Mouse (Mus musculus) left cerebral cortex, postnatal 10 days (tissue): ENCODE measurements around the gene H2-Aa. TPM values are rescaled to one million over a fixed set of nuclear protein-coding genes. Genes with fewer than 3 reads are reported as not detected.
"Not testable (repeated sequence)": the region's sequence is repeated elsewhere in the genome, so short reads cannot be mapped to it uniquely, and the experiment has no call there.

Source experiments
- DNase-seq, 2 experiments: peaks; one replicate each; pipeline ENCODE4 v3.0.0; 2021 to 2022; ENCODE audit warnings: low spot score in 2 of 2, mixed read lengths in 1 of 2; ENCODE audit errors: extremely low spot score in 1 of 2
- intact Hi-C: fragments of 180-260 bp; cut with DNase I; formaldehyde crosslinking; loops from one replicate; pipeline ENCODE4 v1.15.1; 2025
- total RNA-seq, 2 experiments: library from RNA; stranded (reverse); gene quantifications; 2 replicates each; pipeline ENCODE4 v1.2.3; 2021

H2-Aa gene
- under 1 TPM; 0.71 TPM for total RNA-seq

- peak; percentile 62 to 72 for DNase-seq
- intact Hi-C loops = no loop called here
These were observed at the start of gene H2-Aa for GRCm38 (mm10) chr17:34287648-34288047. Gene H2-Aa (minus strand): TSS chr17:34287823.

- no peak for DNase-seq
- intact Hi-C loops = no loop called here
These were observed 43.6 kb upstream of the H2-Aa start for GRCm38 (mm10) chr17:34331200-34331599.

GRCm38 (mm10) chr17:34329807-34330206 lies 42.2 kb upstream of the H2-Aa start:
- intact Hi-C loops = no loop called here
- DNase-seq = no peak

- intact Hi-C loops = no loop called here
These were observed 38.8 kb upstream of the H2-Aa start for GRCm38 (mm10) chr17:34326373-34326772.

GRCm38 (mm10) chr17:34325436-34325835 lies 37.8 kb upstream of the H2-Aa start, which contains the start of gene H2-Eb2:
Gene H2-Eb2 (plus strand): TSS chr17:34325665.
- intact Hi-C loops = no loop called here
- no peak for DNase-seq

More at GRCm38 (mm10) chr17:34326373-34326772, 38.8 kb upstream of the H2-Aa start:
- DNase-seq = no peak

GRCm38 (mm10) chr17:34317275-34317674 lies 29.7 kb upstream of the H2-Aa start:
- intact Hi-C loops = no loop called here
- DNase-seq = no peak

- no peak for DNase-seq
- intact Hi-C loops = no loop called here
These were observed 29.1 kb upstream of the H2-Aa start for GRCm38 (mm10) chr17:34316697-34317096.

GRCm38 (mm10) chr17:34315512-34315911 lies 27.9 kb upstream of the H2-Aa start:
- no peak for DNase-seq
- intact Hi-C loops = no loop called here

- DNase-seq = no peak
- intact Hi-C loops = no loop called here
These were observed 26.7 kb upstream of the H2-Aa start for GRCm38 (mm10) chr17:34314286-34314685.

- DNase-seq = peak; percentile 49 to 79
- intact Hi-C loops = loop anchor here (2.0 kb wide), 1 partner anchor 63 kb away; no protein-coding TSS in a partner anchor
These were observed 25.8 kb upstream of the H2-Aa start for GRCm38 (mm10) chr17:34313393-34313792.

GRCm38 (mm10) chr17:34312185-34312584 lies 24.6 kb upstream of the H2-Aa start:
- intact Hi-C loops = loop anchor here (2.0 kb wide), 1 partner anchor 61 kb away; no protein-coding TSS in a partner anchor
- DNase-seq = no peak

GRCm38 (mm10) chr17:34310526-34310925 lies 22.9 kb upstream of the H2-Aa start:
- intact Hi-C loops, DNase-seq: not testable (repeated sequence)

GRCm38 (mm10) chr17:34309683-34310385 lies 22.2 kb upstream of the H2-Aa start:
- peak; percentile 43 to 86 for DNase-seq
- intact Hi-C loops = no loop called here

- intact Hi-C loops = no loop called here
- no peak for DNase-seq
These were observed 21.6 kb upstream of the H2-Aa start for GRCm38 (mm10) chr17:34309225-34309624.

- no peak for DNase-seq
- intact Hi-C loops = no loop called here
These were observed 20.5 kb upstream of the H2-Aa start for GRCm38 (mm10) chr17:34308161-34308560.

- intact Hi-C loops = no loop called here
- no peak for DNase-seq
These were observed 19.6 kb upstream of the H2-Aa start for GRCm38 (mm10) chr17:34307216-34307615.

GRCm38 (mm10) chr17:34306407-34306806 lies 18.8 kb upstream of the H2-Aa start:
- DNase-seq = no peak
- intact Hi-C loops = no loop called here

- intact Hi-C loops = no loop called here
- DNase-seq = peak; percentile 86 to 93
These were observed 17.9 kb upstream of the H2-Aa start, which contains the start of gene H2-Eb1 for GRCm38 (mm10) chr17:34305380-34306030. Gene H2-Eb1 (plus strand): TSS chr17:34305867.

- intact Hi-C loops = no loop called here
- DNase-seq = peak; percentile 58 to 77
These were observed 17.1 kb upstream of the H2-Aa start for GRCm38 (mm10) chr17:34304751-34305150.

GRCm38 (mm10) chr17:34303789-34304188 lies 16.2 kb upstream of the H2-Aa start:
- intact Hi-C loops = no loop called here
- no peak for DNase-seq
